Mouse (Mus musculus) stomach, adult 2 months (tissue): ENCODE measurements around the gene Dll3. TPM values are rescaled to one million over a fixed set of nuclear protein-coding genes. Genes with fewer than 3 reads are reported as not detected.

ENCODE experiments used
- polyA plus RNA-seq: library from polyadenylated mRNA; depleted of rRNA; stranded (reverse); fragments of >200 nt; gene quantifications from 2 replicates; pipeline ENCODE4 v1.2.3, GENCODE M21; 2012; rRNA removed

Dll3 gene
- 0.03 and 0.28 TPM in 2 replicates for polyA plus RNA-seq

DNA sequence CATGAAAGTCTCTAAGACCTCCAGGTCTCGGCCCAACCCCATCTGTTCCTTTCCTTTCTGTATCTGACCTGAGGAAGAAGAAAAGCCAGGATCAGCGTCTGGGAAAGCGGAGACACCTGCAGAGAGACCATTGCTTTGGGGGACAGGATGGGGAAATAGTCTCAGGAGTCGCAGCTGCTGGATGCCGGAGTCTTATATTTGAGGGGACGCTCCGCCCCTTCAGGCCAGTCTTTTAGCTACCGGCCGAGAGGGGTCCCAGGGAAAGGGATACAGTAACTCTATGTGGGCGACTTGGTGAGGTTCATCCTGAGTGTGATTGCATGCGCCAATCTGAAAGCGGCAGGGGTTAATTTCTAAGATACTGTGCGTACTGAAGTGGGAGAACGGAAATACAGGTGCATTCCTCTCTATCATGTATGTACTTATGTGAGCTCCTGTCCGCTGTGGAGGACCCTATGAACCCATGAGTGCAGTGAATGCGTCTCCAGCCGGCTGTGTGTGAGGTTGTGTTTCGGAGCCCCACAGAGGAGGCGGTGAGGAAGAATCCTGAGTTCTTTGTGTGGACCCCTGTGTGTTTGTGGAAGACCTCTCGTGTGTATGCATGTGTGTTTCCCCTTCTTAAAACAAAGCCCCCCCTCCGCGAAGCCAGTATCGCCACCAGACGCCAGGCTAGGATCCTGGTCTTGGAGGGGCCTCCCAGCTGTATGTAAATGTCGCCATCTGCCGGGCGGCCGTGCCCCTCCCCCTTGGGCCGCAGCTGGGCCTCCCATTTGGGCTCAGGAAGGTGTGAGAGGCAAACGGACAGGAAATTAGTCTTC, at the start of gene Dll3:
TSS of gene Dll3 (minus strand) at position 623 of the 818 bp plus-strand sequence.

DNA sequence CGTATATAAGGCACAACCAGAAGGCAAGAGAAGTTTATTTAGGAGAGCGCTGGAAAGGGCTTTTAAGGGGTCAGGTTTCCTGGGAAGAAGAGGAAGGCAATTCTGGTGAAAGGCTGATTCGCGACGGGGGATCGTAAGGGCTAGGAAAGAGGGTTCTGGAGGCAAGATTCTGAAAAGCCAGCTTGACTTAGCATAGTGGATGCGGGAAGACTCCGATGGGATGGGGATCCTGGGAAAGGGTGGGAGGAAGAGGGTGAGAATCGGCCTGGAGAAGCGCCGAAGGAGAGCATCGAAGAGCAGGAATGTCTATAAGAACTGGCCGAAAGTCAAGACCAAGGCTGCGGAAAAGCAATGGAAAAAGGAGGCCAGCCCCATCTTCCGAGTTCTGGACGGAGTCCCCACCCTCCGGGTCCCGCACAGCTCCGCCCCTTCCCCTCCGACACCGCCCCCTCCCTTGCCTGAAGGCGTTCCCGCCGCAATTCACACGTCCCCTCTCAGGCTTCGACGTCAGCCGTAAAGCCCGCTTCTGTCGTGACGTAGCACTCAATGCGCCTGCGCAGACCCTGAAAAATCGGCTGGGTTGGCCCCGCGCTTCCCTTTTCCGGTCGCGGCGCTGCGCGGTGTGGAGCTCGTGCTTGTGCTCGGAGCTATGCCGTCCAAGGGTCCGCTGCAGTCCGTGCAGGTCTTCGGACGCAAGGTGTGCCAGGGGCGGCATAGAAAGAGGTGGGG, 48.3 kb upstream of the Dll3 start, which contains the start of gene Rps16:
TSS of gene Rps16 (plus strand) at position 498 of the 729 bp plus-strand sequence.

DNA sequence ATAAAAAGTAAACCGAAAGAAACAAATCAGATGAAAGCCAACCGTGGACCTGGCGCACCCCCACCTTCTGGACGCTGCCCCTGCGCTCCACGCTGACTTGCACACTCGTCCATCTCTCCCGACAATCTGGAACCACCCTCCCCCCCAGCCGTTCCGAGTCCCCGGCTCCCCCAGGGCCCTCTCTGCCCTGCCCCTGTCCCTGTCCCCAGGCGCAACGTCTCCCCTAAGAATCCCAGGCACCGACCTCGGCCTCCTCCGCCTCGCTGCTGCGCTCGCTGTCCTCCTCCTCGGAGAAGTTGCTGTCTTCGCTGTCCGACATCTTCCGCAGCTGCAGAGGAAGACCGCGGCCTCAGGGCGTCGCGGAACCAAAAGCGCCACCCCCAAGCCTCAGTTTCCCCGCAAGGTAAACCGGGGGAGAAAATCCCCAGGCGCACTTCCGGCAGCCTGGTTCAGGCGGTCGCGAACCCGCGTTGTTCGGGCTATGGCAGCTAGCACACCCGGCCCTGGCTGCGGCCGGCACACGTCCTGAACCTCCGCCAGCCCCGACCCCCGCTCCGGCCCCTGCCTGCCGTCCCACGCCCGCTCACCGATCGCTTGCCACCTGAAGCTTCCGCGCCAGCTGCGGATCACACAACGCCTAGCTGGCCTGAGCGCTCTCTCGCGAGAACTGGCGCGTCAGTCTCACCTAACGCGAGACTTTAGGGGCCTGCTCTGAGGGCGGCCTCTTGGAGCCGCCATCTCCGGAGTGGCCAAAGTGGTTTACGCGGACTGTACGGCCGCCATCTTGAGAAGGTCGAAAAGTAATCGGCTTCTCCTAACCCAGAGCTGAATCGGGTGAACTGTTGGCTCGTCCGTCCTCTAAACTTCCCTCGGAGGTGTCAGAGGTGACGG, 36.3 kb upstream of the Dll3 start, which contains the start of gene Supt5:
TSS of gene Supt5 (minus strand) at position 639 of the 891 bp plus-strand sequence.

DNA sequence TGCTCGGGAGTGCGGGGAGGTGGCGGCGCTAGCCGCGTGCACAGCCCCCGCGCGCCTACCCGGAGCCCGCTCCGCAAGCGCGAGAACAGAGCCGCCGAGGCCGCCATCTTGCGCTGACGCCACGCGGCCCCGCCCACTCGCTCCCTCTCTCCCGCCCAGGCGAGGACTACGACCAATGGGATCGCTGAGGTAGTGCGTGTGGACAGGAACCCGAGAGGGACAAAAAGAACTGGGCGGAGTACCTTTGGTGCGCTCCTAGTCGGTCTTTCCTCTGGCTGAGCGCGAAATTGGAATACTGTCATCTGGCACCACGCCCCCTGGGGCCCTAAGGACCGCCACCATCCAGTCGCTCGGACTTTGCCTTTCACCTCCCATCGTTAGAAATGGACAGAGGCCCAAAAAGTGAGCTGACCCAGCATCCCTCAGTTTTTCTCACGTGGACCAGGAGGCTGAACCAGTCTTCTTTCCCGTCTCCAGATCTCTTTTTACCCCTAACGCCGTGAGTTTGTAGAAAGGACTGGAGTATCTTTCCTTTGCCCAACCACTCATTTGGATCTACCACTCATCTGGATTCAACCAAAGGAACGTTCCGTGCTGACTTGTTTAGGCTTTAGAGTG, 10.0 kb upstream of the Dll3 start, which contains the start of gene Timm50:
TSS of gene Timm50 (minus strand) at position 147 of the 618 bp plus-strand sequence.

DNA sequence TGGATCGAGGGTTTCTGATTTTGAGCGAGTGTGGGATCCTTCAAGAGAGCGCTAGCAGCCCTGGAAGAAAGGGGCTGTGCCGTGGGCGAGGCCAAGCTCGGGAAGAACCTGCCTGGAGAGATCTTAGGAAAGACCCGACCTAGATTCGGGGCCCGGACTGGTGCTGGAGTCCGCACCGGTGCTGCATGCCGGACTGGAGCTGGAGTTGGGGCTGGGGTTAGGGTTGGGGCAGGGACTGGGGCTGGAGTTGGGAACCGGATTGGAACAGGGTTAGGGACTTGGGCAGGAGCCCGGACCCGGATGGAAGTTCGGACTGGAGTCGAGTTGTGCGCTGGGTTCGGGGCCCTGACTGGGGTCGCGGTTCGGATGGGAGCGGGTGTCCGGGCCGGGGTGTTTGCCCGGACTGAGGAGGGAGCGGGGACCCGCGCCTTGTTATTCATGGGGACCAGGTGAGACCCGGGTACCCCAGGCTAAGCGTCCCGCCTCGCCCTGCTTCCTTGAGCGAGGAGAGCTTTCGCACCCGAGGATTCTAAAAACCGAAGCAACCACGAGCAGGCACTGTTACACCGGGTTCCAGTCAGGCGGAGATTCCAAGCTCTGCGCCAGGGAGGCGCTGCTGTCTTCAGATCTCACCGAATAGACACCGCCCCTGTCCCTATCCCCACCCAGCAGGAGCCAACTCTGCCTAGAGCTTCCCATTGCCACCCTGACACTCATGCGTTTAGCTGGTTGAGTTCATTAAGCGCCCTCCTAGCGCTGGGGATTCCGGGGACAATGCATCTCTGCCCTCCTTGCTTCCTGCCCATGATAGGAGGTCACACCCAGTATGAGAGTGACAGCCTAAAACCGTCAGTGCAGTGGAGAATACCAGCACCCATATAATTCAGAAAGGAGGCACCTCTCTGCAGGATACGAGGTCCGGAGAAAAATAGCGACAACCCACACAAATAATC, 11.1 kb downstream of the Dll3 start, which contains the start of gene Selenov:
TSS of gene Selenov (minus strand) at position 549 of the 953 bp plus-strand sequence.

GRCm38 (mm10) chr7:28277615-28278278, 24.3 kb downstream of the Dll3 start, which contains the start of gene Eid2b:
Eid2b (plus strand) TSS chr7:28277739.

DNA sequence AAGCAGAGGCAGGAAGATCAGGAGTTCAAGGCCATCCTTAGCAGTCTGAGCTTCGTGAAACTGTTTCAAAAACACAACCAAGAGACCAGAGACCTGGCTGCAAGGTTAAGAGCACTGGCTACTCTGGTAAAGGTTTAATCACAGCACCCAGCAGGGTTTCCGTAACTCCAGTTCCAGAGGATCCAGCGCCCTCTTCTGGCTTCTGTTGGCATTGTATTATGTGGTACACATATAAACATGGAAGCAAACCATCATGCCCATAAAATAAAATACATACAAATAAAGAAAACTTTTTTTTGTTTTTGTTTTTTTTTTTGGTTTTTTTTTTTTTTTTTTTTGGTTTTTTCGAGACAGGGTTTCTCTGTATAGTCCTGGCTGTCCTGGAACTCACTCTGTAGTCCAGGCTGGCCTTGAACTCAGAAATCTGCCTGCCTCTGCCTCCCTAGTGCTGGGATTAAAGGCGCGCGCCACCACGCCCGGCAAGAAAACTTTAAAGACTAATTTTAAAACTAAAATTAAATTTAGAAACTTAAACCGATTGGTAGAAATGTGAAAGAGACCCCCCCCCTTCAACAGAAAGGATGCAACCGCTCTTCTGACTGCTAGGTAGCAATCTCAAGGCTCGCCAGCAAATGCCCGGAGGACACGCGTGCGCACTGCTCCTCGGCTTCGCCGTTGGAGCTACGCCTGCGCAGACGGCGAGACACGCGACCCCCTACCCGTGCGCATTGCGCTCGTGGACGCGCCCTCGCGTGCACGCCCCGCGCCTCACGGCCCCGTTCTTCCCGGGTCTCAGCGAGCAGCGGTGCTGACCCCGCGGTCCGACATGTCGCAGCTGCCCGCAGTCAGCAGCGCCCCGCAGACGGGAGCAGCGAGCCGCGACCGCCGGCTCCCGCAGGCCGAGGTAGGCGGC, 34.7 kb downstream of the Dll3 start, which contains the start of gene Eid2:
TSS of gene Eid2 (plus strand) at position 753 of the 913 bp plus-strand sequence.

Other genes with a start within 250 kb of the Dll3 start
- gene Fcgbp, start 231.0 kb downstream of the Dll3 start, polyA plus RNA-seq = 108 and 143 TPM in 2 replicates
- 0.01 and 0.03 TPM in 2 replicates for gene 9530053A07Rik, start 172.8 kb downstream of the Dll3 start, polyA plus RNA-seq
- gene Fbl, start 132.5 kb downstream of the Dll3 start, polyA plus RNA-seq = 13.0 and 31.1 TPM in 2 replicates
- 24.2 and 25.2 TPM in 2 replicates for gene Dyrk1b, start 122.8 kb downstream of the Dll3 start, polyA plus RNA-seq
- gene Eid2, start 34.4 kb downstream of the Dll3 start, polyA plus RNA-seq = 3.5 and 4.9 TPM in 2 replicates
- gene Eid2b, start 24.5 kb downstream of the Dll3 start, polyA plus RNA-seq = 4.4 and 9.7 TPM in 2 replicates
- not detected in 2 replicates for gene Selenov, start 11.1 kb downstream of the Dll3 start, polyA plus RNA-seq
- 40.2 and 50.9 TPM in 2 replicates for gene Timm50, start 9.8 kb upstream of the Dll3 start, polyA plus RNA-seq
- 52.0 and 56.5 TPM in 2 replicates for gene Supt5, start 36.5 kb upstream of the Dll3 start, polyA plus RNA-seq
- 364 and 449 TPM in 2 replicates for gene Rps16, start 48.4 kb upstream of the Dll3 start, polyA plus RNA-seq
- 12.3 and 14.5 TPM in 2 replicates for gene Plekhg2, start 70.4 kb upstream of the Dll3 start, polyA plus RNA-seq
- 27.8 and 36.2 TPM in 2 replicates for gene Zfp36, start 78.0 kb upstream of the Dll3 start, polyA plus RNA-seq
- 28.9 and 39.5 TPM in 2 replicates for gene Med29, start 90.5 kb upstream of the Dll3 start, polyA plus RNA-seq
- 69.9 and 73.0 TPM in 2 replicates for gene Paf1, start 90.7 kb upstream of the Dll3 start, polyA plus RNA-seq
- 0.89 and 2.4 TPM in 2 replicates for gene Gmfg, start 135.2 kb upstream of the Dll3 start, polyA plus RNA-seq
- 2.3 and 5.8 TPM in 2 replicates for gene Lrfn1, start 149.7 kb upstream of the Dll3 start, polyA plus RNA-seq
- gene Ifnl2, start 208.2 kb upstream of the Dll3 start, polyA plus RNA-seq = not detected in 2 replicates
- gene Ifnl3, start 220.6 kb upstream of the Dll3 start, polyA plus RNA-seq = not detected in 2 replicates
- gene Sycn, start 238.6 kb upstream of the Dll3 start, polyA plus RNA-seq = 12.7 and 29.8 TPM in 2 replicates
- 21.6 and 26.7 TPM in 2 replicates for gene Nccrp1, start 245.0 kb upstream of the Dll3 start, polyA plus RNA-seq